Mouse (Mus musculus): ENCODE data around the gene Asb13. TPM values are rescaled to one million over a fixed set of nuclear protein-coding genes. Genes with fewer than 3 reads are reported as not detected.
A peak's percentile ranks its signal among the peaks of the same experiment; 100 is the strongest.

Gene Asb13
- polyA plus RNA-seq, 1 experiment from 2014 or later: 16.7 TPM

GRCm38 (mm10) chr13:3636797-3637196, 3.0 kb downstream of the Asb13 start:
- Histone ChIP-seq H3K27ac (replicated peaks) (no peak overlapping the region), H3K36me3 (0 out of 2 replicates have a peak, but pooled peaks cover under 1% of the 10 kb centered on the region), H3K4me1 (peaks cover 4% of the 10 kb centered on the region; the same call in 1 of the 2 replicates), H3K4me3 (no peak overlapping the region), H3K9me3 (replicated peaks) (no peaks in the 10 kb centered on the region), H3K27me3 (ENCODE audit: low read depth, poor library complexity, severe bottlenecking) (peaks cover 13% of the 10 kb centered on the region)
- no peak for DNase-seq (ENCODE audit: low spot score)
- 80% methylated on average over 11 of the region's 11 CpGs for WGBS

GRCm38 (mm10) chr13:3642049-3642448, 8.2 kb downstream of the Asb13 start:
- Histone ChIP-seq H3K9me3 (replicated peaks) (no peaks in the 10 kb centered on the region; the same call in 1 of the 2 replicates), H3K4me1 (no peaks in the 10 kb centered on the region), H3K36me3 (peaks cover 39% of the 10 kb centered on the region), H3K27me3 (ENCODE audit: low read depth, poor library complexity, severe bottlenecking) (no peaks in the 10 kb centered on the region), H3K27ac (replicated peaks) (no peak overlapping the region), H3K4me3 (no peak overlapping the region)
- WGBS: 69% methylated on average over 9 of the region's 9 CpGs
- no peak for DNase-seq (ENCODE audit: low spot score)

- no peaks in the 10 kb centered on the region for H3K27me3 ChIP-seq (ENCODE audit: low read depth, poor library complexity, severe bottlenecking)
- no peak overlapping the region for H3K27ac ChIP-seq (replicated peaks)
- H3K4me1 ChIP-seq: no peaks in the 10 kb centered on the region
- H3K4me3 ChIP-seq: no peak overlapping the region
- H3K36me3 ChIP-seq: peaks cover 42% of the 10 kb centered on the region
- no peaks in the 10 kb centered on the region; the same call in 1 of the 2 replicates for H3K9me3 ChIP-seq (replicated peaks)
- no peak for DNase-seq (ENCODE audit: low spot score)
- 87% methylated on average over 5 of the region's 5 CpGs for WGBS
Observed at GRCm38 (mm10) chr13:3642538-3642937, 8.7 kb downstream of the Asb13 start.

GRCm38 (mm10) chr13:3644871-3645270, 11.0 kb downstream of the Asb13 start:
- Histone ChIP-seq H3K36me3 (peaks cover 50% of the 10 kb centered on the region), H3K4me3 (no peak overlapping the region), H3K27me3 (ENCODE audit: low read depth, poor library complexity, severe bottlenecking) (no peaks in the 10 kb centered on the region), H3K27ac (replicated peaks) (no peak overlapping the region), H3K9me3 (replicated peaks) (no peaks in the 10 kb centered on the region; the same call in 1 of the 2 replicates), H3K4me1 (no peaks in the 10 kb centered on the region)
- DNase-seq (ENCODE audit: low spot score): no peak
- 94% methylated on average over 5 of the region's 5 CpGs for WGBS

GRCm38 (mm10) chr13:3645919-3646318, 12.1 kb downstream of the Asb13 start:
- H3K9me3 ChIP-seq (replicated peaks): no peaks in the 10 kb centered on the region; the same call in 1 of the 2 replicates
- no peaks in the 10 kb centered on the region for H3K4me1 ChIP-seq
- no peak overlapping the region for H3K27ac ChIP-seq (replicated peaks)
- H3K27me3 ChIP-seq (ENCODE audit: low read depth, poor library complexity, severe bottlenecking): no peaks in the 10 kb centered on the region
- no peak for DNase-seq (ENCODE audit: low spot score)
- H3K4me3 ChIP-seq: no peak overlapping the region
- 87% methylated on average over 3 of the region's 3 CpGs for WGBS
- peaks cover 60% of the 10 kb centered on the region for H3K36me3 ChIP-seq

- Histone ChIP-seq H3K4me1 (no peaks in the 10 kb centered on the region), H3K9me3 (replicated peaks) (no peaks in the 10 kb centered on the region; the same call in 1 of the 2 replicates), H3K36me3 (peaks cover 60% of the 10 kb centered on the region), H3K27me3 (ENCODE audit: low read depth, poor library complexity, severe bottlenecking) (no peaks in the 10 kb centered on the region), H3K27ac (replicated peaks) (no peak overlapping the region), H3K4me3 (no peak overlapping the region)
- DNase-seq (ENCODE audit: low spot score): no peak
- 91% methylated on average over 7 of the region's 7 CpGs for WGBS
Observed at GRCm38 (mm10) chr13:3646566-3646965, 12.7 kb downstream of the Asb13 start.

GRCm38 (mm10) chr13:3650569-3650968, 16.7 kb downstream of the Asb13 start:
- Histone ChIP-seq H3K4me3 (no peak overlapping the region), H3K27ac (replicated peaks) (no peak overlapping the region), H3K36me3 (peaks cover 51% of the 10 kb centered on the region), H3K4me1 (no peaks in the 10 kb centered on the region), H3K9me3 (replicated peaks) (no peaks in the 10 kb centered on the region; the same call in 1 of the 2 replicates), H3K27me3 (ENCODE audit: low read depth, poor library complexity, severe bottlenecking) (no peaks in the 10 kb centered on the region)
- DNase-seq (ENCODE audit: low spot score): no peak
- 93% methylated on average over 4 of the region's 4 CpGs for WGBS

- no peaks in the 10 kb centered on the region for H3K9me3 ChIP-seq (replicated peaks)
- no peaks in the 10 kb centered on the region for H3K27me3 ChIP-seq (ENCODE audit: low read depth, poor library complexity, severe bottlenecking)
- no peak overlapping the region for H3K27ac ChIP-seq (replicated peaks)
- no peak overlapping the region for H3K4me3 ChIP-seq
- 87% methylated on average over 2 of the region's 2 CpGs for WGBS
- no peak for DNase-seq (ENCODE audit: low spot score)
- no peaks in the 10 kb centered on the region for H3K4me1 ChIP-seq
- peaks cover 29% of the 10 kb centered on the region for H3K36me3 ChIP-seq
Observed at GRCm38 (mm10) chr13:3654432-3654831, 20.6 kb downstream of the Asb13 start.

- Histone ChIP-seq H3K36me3 (no peaks in the 10 kb centered on the region), H3K9me3 (replicated peaks) (no peaks in the 10 kb centered on the region), H3K27ac (replicated peaks) (no peak overlapping the region), H3K4me3 (no peak overlapping the region), H3K27me3 (ENCODE audit: low read depth, poor library complexity, severe bottlenecking) (no peaks in the 10 kb centered on the region), H3K4me1 (no peaks in the 10 kb centered on the region)
- WGBS: 84% methylated on average over 16 of the region's 16 CpGs
- DNase-seq (ENCODE audit: low spot score): no peak
Observed at GRCm38 (mm10) chr13:3659163-3660160, 25.6 kb downstream of the Asb13 start.

- Histone ChIP-seq H3K27ac (replicated peaks) (no peak overlapping the region), H3K36me3 (no peaks in the 10 kb centered on the region), H3K4me1 (no peaks in the 10 kb centered on the region), H3K27me3 (ENCODE audit: low read depth, poor library complexity, severe bottlenecking) (no peaks in the 10 kb centered on the region), H3K9me3 (replicated peaks) (no peaks in the 10 kb centered on the region), H3K4me3 (no peak overlapping the region)
- WGBS: 67% methylated on average over 3 of the region's 3 CpGs
- DNase-seq (ENCODE audit: low spot score): no peak
Observed at GRCm38 (mm10) chr13:3664241-3664640, 30.4 kb downstream of the Asb13 start.

- H3K27ac ChIP-seq (replicated peaks): no peak overlapping the region
- H3K4me1 ChIP-seq: no peaks in the 10 kb centered on the region
- no peaks in the 10 kb centered on the region for H3K27me3 ChIP-seq (ENCODE audit: low read depth, poor library complexity, severe bottlenecking)
- no peak overlapping the region for H3K4me3 ChIP-seq
- WGBS: 19% methylated on average over 5 of the region's 5 CpGs
- peak; percentile 80 for DNase-seq (ENCODE audit: low spot score)
- H3K36me3 ChIP-seq: no peaks in the 10 kb centered on the region
- no peaks in the 10 kb centered on the region for H3K9me3 ChIP-seq (replicated peaks)
Observed at GRCm38 (mm10) chr13:3665308-3665723, 31.5 kb downstream of the Asb13 start.

GRCm38 (mm10) chr13:3667288-3667873, 33.5 kb downstream of the Asb13 start:
- WGBS: 93% methylated on average over 5 of the region's 5 CpGs
- DNase-seq (ENCODE audit: low spot score): no peak
- Histone ChIP-seq H3K4me1 (no peaks in the 10 kb centered on the region), H3K36me3 (no peaks in the 10 kb centered on the region), H3K27ac (replicated peaks) (no peak overlapping the region), H3K9me3 (replicated peaks) (no peaks in the 10 kb centered on the region), H3K4me3 (no peak overlapping the region), H3K27me3 (ENCODE audit: low read depth, poor library complexity, severe bottlenecking) (no peaks in the 10 kb centered on the region)

- 89% methylated on average over 3 of the region's 3 CpGs for WGBS
- H3K36me3 ChIP-seq: no peaks in the 10 kb centered on the region
- no peaks in the 10 kb centered on the region for H3K9me3 ChIP-seq (replicated peaks)
- H3K4me3 ChIP-seq: no peak overlapping the region
- H3K4me1 ChIP-seq: no peaks in the 10 kb centered on the region
- H3K27me3 ChIP-seq (ENCODE audit: low read depth, poor library complexity, severe bottlenecking): no peaks in the 10 kb centered on the region
- no peak overlapping the region for H3K27ac ChIP-seq (replicated peaks)
- DNase-seq (ENCODE audit: low spot score): no peak
Observed at GRCm38 (mm10) chr13:3668068-3668467, 34.2 kb downstream of the Asb13 start.

Data from midbrain, embryonic 10.5 days (tissue).